Mouse (Mus musculus) forebrain, embryonic 11.5 days (tissue): Measurements from ENCODE around the gene Sec24d. TPM values are rescaled to one million over a fixed set of nuclear protein-coding genes. Genes with fewer than 3 reads are reported as not detected.

Source experiments
- ATAC-seq: fragments of 200-750 bp; cut with Nextera tagmentation; replicated peaks from 2 replicates; pipeline ENCODE4 v1.8.0; 2017; ENCODE audit warnings: moderate TSS enrichment; ENCODE audit not compliant: low FRiP score
- DNase-seq: peaks from one replicate; pipeline ENCODE4 v3.0.0-alpha.2; 2017; ENCODE audit warnings: low spot score
- H3K27ac ChIP-seq: fragments of 300-500 bp; sonication (generic); 2 replicates; pipeline ENCODE4 v1.5.1; 2014; ENCODE audit warnings: low read depth, low read length
- H3K27me3 ChIP-seq: fragments of 300-500 bp; sonication (generic); 2 replicates; pipeline ENCODE4 v1.6.1; 2014; ENCODE audit warnings: mild to moderate bottlenecking, low read length, mixed read lengths; ENCODE audit not compliant: control insufficient read depth, insufficient read depth
- H3K36me3 ChIP-seq: fragments of 300-500 bp; sonication (generic); 2 replicates; pipeline ENCODE4 v1.6.1; 2014; ENCODE audit warnings: mild to moderate bottlenecking, low read length, moderate library complexity, mixed read lengths; ENCODE audit not compliant: control insufficient read depth, insufficient read depth
- H3K4me1 ChIP-seq: fragments of 300-500 bp; sonication (generic); replicated peaks from 2 replicates; pipeline ENCODE4 v1.6.1; 2014; ENCODE audit warnings: low read length, mixed read lengths; ENCODE audit not compliant: control insufficient read depth, insufficient read depth
- H3K4me2 ChIP-seq: fragments of 300-500 bp; sonication (generic); 2 replicates; pipeline ENCODE4 v1.6.1; 2014; ENCODE audit warnings: low read depth, mild to moderate bottlenecking, low read length, moderate library complexity, mixed read lengths; ENCODE audit not compliant: severe bottlenecking
- H3K4me3 ChIP-seq: fragments of 300-500 bp; sonication (generic); 2 replicates; pipeline ENCODE4 v1.5.1; 2014; ENCODE audit warnings: low read depth, low read length
- H3K9ac ChIP-seq: fragments of 300-500 bp; sonication (generic); 2 replicates; pipeline ENCODE4 v1.6.1; 2014; ENCODE audit warnings: low read length
- H3K9me3 ChIP-seq: fragments of 300-500 bp; sonication (generic); 2 replicates; pipeline ENCODE4 v1.6.1; 2016; ENCODE audit warnings: low read length, mixed read lengths; ENCODE audit not compliant: control insufficient read depth
- WGBS: fragments of 180-500 bp; shearing (Covaris S2); extraction: QIAGEN DNeasy Blood & Tissue Kit; methylation state at CpG from one replicate; pipeline ENCODE4 v1.1.7; 2014; 5-methylcytosine and 5-hydroxymethylcytosine counted together
- polyA plus RNA-seq: library from polyadenylated mRNA; unstranded; fragments of >200 nt; fragmentation: Nextera tagmentation; extraction: Ambion mirVana; gene quantifications from 2 replicates; pipeline ENCODE4 v1.2.1, GENCODE M21; 2014

Gene Sec24d
- polyA plus RNA-seq, 1 experiment from 2014 or later, result 18.2 TPM

GRCm38 (mm10) chr3:123337853-123338252, 70.6 kb downstream of the Sec24d start:
- H3K27ac ChIP-seq, result no peak overlapping the region
- H3K4me1 ChIP-seq, result no peaks in the 10 kb centered on the region
- no peak overlapping the region for H3K4me3 ChIP-seq
- no peak for DNase-seq
- no peaks in the 10 kb centered on the region for H3K36me3 ChIP-seq
- H3K9me3 ChIP-seq, result no peaks in the 10 kb centered on the region
- H3K27me3 ChIP-seq, result no peaks in the 10 kb centered on the region
- H3K9ac ChIP-seq, result no peak overlapping the region
- no peak for ATAC-seq
- 80% methylated on average over 6 of the region's 6 CpGs for WGBS
- H3K4me2 ChIP-seq, result no peak overlapping the region

GRCm38 (mm10) chr3:123338666-123339195, 71.5 kb downstream of the Sec24d start:
- no peak for DNase-seq
- Histone ChIP-seq H3K27me3 (no peaks in the 10 kb centered on the region), H3K9me3 (no peaks in the 10 kb centered on the region), H3K4me1 (no peaks in the 10 kb centered on the region), H3K27ac (no peak overlapping the region), H3K36me3 (no peaks in the 10 kb centered on the region), H3K9ac (no peak overlapping the region), H3K4me2 (no peak overlapping the region), H3K4me3 (no peak overlapping the region)
- no peak for ATAC-seq
- WGBS, result 79% methylated on average over 12 of the region's 12 CpGs

- 79% methylated on average over 2 of the region's 2 CpGs for WGBS
- H3K4me1 ChIP-seq, result no peaks in the 10 kb centered on the region
- H3K36me3 ChIP-seq, result no peaks in the 10 kb centered on the region
- H3K27ac ChIP-seq, result no peak overlapping the region
- no peaks in the 10 kb centered on the region for H3K27me3 ChIP-seq
- H3K4me2 ChIP-seq, result no peak overlapping the region
- no peak for ATAC-seq
- no peak for DNase-seq
- no peak overlapping the region for H3K9ac ChIP-seq
- H3K4me3 ChIP-seq, result no peak overlapping the region
- no peaks in the 10 kb centered on the region for H3K9me3 ChIP-seq
Measured at GRCm38 (mm10) chr3:123341049-123341448, 73.8 kb downstream of the Sec24d start.

GRCm38 (mm10) chr3:123343690-123344089, 76.4 kb downstream of the Sec24d start:
- Histone ChIP-seq H3K4me3 (no peak overlapping the region), H3K36me3 (no peaks in the 10 kb centered on the region), H3K9ac (no peak overlapping the region), H3K9me3 (no peaks in the 10 kb centered on the region), H3K4me1 (no peaks in the 10 kb centered on the region), H3K4me2 (no peak overlapping the region), H3K27ac (no peak overlapping the region), H3K27me3 (no peaks in the 10 kb centered on the region)
- WGBS, result 79% methylated on average over 6 of the region's 6 CpGs
- no peak for ATAC-seq
- no peak for DNase-seq

- 92% methylated on average over 12 of the region's 12 CpGs for WGBS
- no peak for ATAC-seq
- no peak overlapping the region for H3K4me2 ChIP-seq
- H3K4me1 ChIP-seq, result no peaks in the 10 kb centered on the region
- no peak overlapping the region for H3K9ac ChIP-seq
- H3K9me3 ChIP-seq, result no peaks in the 10 kb centered on the region
- H3K27me3 ChIP-seq, result no peaks in the 10 kb centered on the region
- DNase-seq, result no peak
- no peak overlapping the region for H3K4me3 ChIP-seq
- H3K36me3 ChIP-seq, result no peaks in the 10 kb centered on the region
- H3K27ac ChIP-seq, result no peak overlapping the region
Measured at GRCm38 (mm10) chr3:123348080-123348802, 81.0 kb downstream of the Sec24d start.

- no peaks in the 10 kb centered on the region for H3K9me3 ChIP-seq
- DNase-seq, result no peak
- H3K4me1 ChIP-seq, result no peaks in the 10 kb centered on the region
- H3K9ac ChIP-seq, result no peak overlapping the region
- no peak for ATAC-seq
- H3K4me2 ChIP-seq, result no peak overlapping the region
- no peak overlapping the region for H3K27ac ChIP-seq
- 86% methylated on average over 8 of the region's 8 CpGs for WGBS
- H3K36me3 ChIP-seq, result no peaks in the 10 kb centered on the region
- no peak overlapping the region for H3K4me3 ChIP-seq
- no peaks in the 10 kb centered on the region for H3K27me3 ChIP-seq
Measured at GRCm38 (mm10) chr3:123350602-123351001, 83.3 kb downstream of the Sec24d start.

GRCm38 (mm10) chr3:123351519-123351918, 84.3 kb downstream of the Sec24d start:
- no peak overlapping the region for H3K27ac ChIP-seq
- no peaks in the 10 kb centered on the region for H3K27me3 ChIP-seq
- no peak overlapping the region for H3K9ac ChIP-seq
- no peak overlapping the region for H3K4me3 ChIP-seq
- no peak for DNase-seq
- no peaks in the 10 kb centered on the region for H3K4me1 ChIP-seq
- WGBS, result 74% methylated on average over 2 of the region's 2 CpGs
- H3K4me2 ChIP-seq, result no peak overlapping the region
- H3K9me3 ChIP-seq, result no peaks in the 10 kb centered on the region
- ATAC-seq, result no peak
- H3K36me3 ChIP-seq, result no peaks in the 10 kb centered on the region

GRCm38 (mm10) chr3:123353183-123353582, 85.9 kb downstream of the Sec24d start:
- DNase-seq (no peak), ATAC-seq (no peak)
- H3K27ac ChIP-seq, result no peak overlapping the region
- H3K36me3 ChIP-seq, result no peaks in the 10 kb centered on the region
- no peak overlapping the region for H3K4me3 ChIP-seq
- H3K27me3 ChIP-seq, result no peaks in the 10 kb centered on the region
- H3K9me3 ChIP-seq, result no peaks in the 10 kb centered on the region
- WGBS, result 70% methylated on average over 6 of the region's 6 CpGs
- H3K4me2 ChIP-seq, result no peak overlapping the region
- H3K9ac ChIP-seq, result no peak overlapping the region
- no peaks in the 10 kb centered on the region for H3K4me1 ChIP-seq

GRCm38 (mm10) chr3:123353661-123354060, 86.4 kb downstream of the Sec24d start:
- DNase-seq, result no peak
- Histone ChIP-seq H3K4me1 (no peaks in the 10 kb centered on the region), H3K27me3 (no peaks in the 10 kb centered on the region), H3K4me3 (no peak overlapping the region), H3K4me2 (no peak overlapping the region), H3K9me3 (no peaks in the 10 kb centered on the region), H3K27ac (no peak overlapping the region), H3K36me3 (no peaks in the 10 kb centered on the region), H3K9ac (no peak overlapping the region)
- WGBS, result 91% methylated on average over 12 of the region's 12 CpGs
- 0 out of 2 replicates have a peak, but pooled peaks have one; percentile 46 for ATAC-seq
